Mouse (Mus musculus) ovary, postnatal 14 days (tissue): ENCODE data around the gene Dnajb14.
"Not testable (repeated sequence)": the region's sequence is repeated elsewhere in the genome, so short reads cannot be mapped to it uniquely, and the experiment has no call there.

Experiments used
- DNase-seq: peaks from one replicate; pipeline ENCODE4 v3.0.0; 2022; ENCODE audit warnings: low spot score

Gene Dnajb14

GRCm38 (mm10) chr3:137952914-137953880, 85.7 kb downstream of the Dnajb14 start:
- DNase-seq: no peak

- DNase-seq: no peak
Measured at GRCm38 (mm10) chr3:137954256-137954916, 86.9 kb downstream of the Dnajb14 start.

DNA sequence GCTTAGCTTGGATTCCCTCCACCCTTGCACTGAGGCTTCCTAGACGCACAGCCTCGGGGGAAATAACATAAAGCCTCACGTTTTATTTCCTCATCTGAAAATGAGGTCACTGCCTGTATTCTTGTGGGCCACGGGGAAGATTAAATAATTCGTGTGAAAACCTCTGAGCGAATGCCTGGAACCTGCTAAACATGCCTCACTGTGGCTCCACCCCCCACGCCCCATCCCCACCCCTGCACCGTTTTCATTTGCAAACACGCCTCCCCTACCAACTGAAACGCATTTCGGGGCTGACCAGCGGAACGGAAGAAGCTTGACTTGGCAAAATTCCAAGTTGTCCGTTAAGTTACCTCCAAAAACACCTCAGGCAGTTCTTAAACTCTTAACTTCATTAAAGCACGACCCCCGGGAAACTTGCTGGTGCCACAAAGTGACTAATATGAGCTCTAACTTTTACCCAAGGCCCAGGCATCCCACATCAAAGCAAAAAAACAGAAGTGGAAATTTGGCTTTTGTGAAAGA, 88.1 kb downstream of the Dnajb14 start:
- no peak for DNase-seq

DNA sequence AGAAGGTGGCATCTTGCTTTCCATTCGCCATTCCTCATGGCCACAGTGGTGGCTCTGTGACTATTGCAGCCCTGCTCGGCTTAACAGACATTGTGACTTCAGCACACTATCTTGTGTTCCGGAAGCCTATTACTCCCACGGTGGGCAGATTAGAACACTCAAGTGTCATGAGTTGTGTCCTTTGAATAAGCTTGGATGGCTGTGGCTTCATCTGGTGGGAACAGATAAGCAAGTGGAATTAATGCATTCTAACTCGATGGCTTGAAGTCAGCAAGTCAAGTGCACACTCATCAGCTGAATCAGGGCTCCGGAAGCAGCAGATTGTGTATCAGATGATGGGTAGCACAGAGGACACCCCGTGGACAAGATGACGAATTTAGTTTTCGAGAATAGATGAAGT, 90.4 kb downstream of the Dnajb14 start:
- no peak for DNase-seq

- DNase-seq: no peak
Measured at GRCm38 (mm10) chr3:137958352-137958751, 90.9 kb downstream of the Dnajb14 start.

DNA sequence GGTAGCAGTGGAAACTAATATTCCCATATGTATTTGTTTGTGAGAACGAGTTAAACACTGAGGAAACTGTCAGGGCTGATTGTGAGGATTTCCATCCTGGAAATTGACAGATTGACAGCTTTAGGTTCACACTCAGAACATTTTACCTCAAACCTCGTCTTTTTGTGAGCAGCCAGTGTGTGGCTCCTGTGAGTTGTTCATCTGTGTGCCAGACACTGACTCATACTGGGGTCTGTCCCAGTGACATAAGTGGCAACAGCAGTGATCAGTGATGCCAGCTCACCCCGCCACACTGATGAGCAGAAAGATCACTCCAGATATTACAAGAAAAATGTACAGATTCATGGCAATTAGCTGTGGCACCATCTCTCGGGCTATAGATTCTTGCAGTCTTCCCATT, 92.0 kb downstream of the Dnajb14 start:
- DNase-seq: no peak

DNA sequence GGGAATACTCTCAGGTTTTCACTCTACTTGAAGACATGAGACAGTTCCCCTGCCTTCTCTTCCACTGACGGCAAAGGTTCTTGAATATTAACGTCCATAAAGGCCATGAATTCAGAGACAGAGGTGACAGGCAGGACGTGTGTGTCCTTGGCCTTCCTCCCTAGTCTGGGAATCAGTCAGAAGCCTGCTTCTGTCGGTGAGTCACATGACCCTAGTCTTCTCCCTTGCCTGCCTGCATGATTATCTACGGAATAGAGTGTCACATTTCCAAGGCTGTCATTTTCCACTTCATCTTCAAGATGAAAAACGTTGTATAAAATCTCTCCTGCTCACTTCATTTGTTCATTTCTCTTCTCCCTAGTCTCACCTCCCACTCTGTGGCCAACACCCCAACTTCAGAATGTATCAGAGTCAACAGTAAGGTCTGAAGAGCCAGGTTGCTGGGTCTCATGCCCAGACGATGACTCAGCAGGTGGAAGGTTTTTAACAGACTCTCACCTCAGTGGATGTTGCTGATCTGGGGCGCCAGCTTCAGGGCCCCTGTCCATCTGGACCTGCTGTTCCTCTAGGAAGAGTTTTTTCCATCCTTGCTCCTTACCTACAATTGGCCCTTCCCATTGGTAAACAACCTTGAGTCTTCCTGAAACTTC, 94.4 kb downstream of the Dnajb14 start:
- DNase-seq: no peak

- no peak for DNase-seq
Measured at GRCm38 (mm10) chr3:137963508-137963907, 96.0 kb downstream of the Dnajb14 start.

GRCm38 (mm10) chr3:137964014-137964413, 96.5 kb downstream of the Dnajb14 start:
- DNase-seq: not testable (repeated sequence)
